Mouse (Mus musculus) lung, adult 2 months (tissue): ENCODE data around the gene Spg11. TPM values are rescaled to one million over a fixed set of nuclear protein-coding genes. Genes with fewer than 3 reads are reported as not detected.

Experiments used
- DNase-seq: peaks from one replicate; pipeline ENCODE4 v3.0.0; 2022
- H3K4me1 ChIP-seq: fragments of 200-500 bp; 2 replicates; pipeline ENCODE4 v1.6.1; 2011; ENCODE audit warnings: low read length; ENCODE audit not compliant: control insufficient read depth, insufficient read depth
- H3K4me3 ChIP-seq: fragments of 200-500 bp; replicated peaks from 2 replicates; pipeline ENCODE3; 2011; ENCODE audit warnings: low read depth, mild to moderate bottlenecking, control low read depth, low read length; ENCODE audit errors: extremely low read depth
- CTCF ChIP-seq: fragments of 200-500 bp; IDR thresholded peaks from 2 replicates; pipeline ENCODE4 v1.5.1; 2011; ENCODE audit warnings: mild to moderate bottlenecking, low read length, control low read depth; ENCODE audit not compliant: insufficient read depth
- POLR2A ChIP-seq: fragments of 200-500 bp; IDR thresholded peaks from 2 replicates; pipeline ENCODE4 v1.6.1; 2011; ENCODE audit warnings: low read depth, mild to moderate bottlenecking, control low read depth, low read length, borderline replicate concordance; ENCODE audit errors: extremely low read depth
- WGBS: fragments of 180-500 bp; shearing (Covaris S2); methylation state at CpG from one replicate; pipeline ENCODE4 v1.1.7; 2018; 5-methylcytosine and 5-hydroxymethylcytosine counted together
- polyA plus RNA-seq: library from polyadenylated mRNA; depleted of rRNA; stranded (reverse); fragments of >200 nt; gene quantifications from 2 replicates; pipeline ENCODE4 v1.2.3, GENCODE M21; 2012; rRNA removed

Gene Spg11
- 7.4 and 9.2 TPM in 2 replicates for polyA plus RNA-seq

GRCm38 (mm10) chr2:122117961-122118958 is at the start of gene Spg11:
Gene Spg11, minus strand, starts transcription at chr2:122118386.
- WGBS: under 1% methylated on average over 47 of the region's 47 CpGs
- peak; percentile 97 for DNase-seq
- TF ChIP-seq POLR2A: peak; percentile 97
- TF ChIP-seq CTCF: no peak
- peaks cover 7% of the 10 kb centered on the region for H3K4me1 ChIP-seq
- peak within 1 kb of the TSS; percentile 91 for H3K4me3 ChIP-seq

GRCm38 (mm10) chr2:122164293-122164692 is 46.1 kb upstream of the Spg11 start:
- Histone ChIP-seq H3K4me1 (no peaks in the 10 kb centered on the region), H3K4me3 (no peak overlapping the region)
- no peak for DNase-seq
- 72% methylated on average over 11 of the region's 11 CpGs for WGBS
- TF ChIP-seq POLR2A (no peak), CTCF (no peak)

GRCm38 (mm10) chr2:122163430-122164195 is 45.4 kb upstream of the Spg11 start:
- 59% methylated on average over 13 of the region's 13 CpGs for WGBS
- TF ChIP-seq CTCF: no peak
- TF ChIP-seq POLR2A: no peak
- peak overlapping the region; percentile 13 for H3K4me3 ChIP-seq
- no peak for DNase-seq
- no peaks in the 10 kb centered on the region; the same call in 1 of the 2 replicates for H3K4me1 ChIP-seq

GRCm38 (mm10) chr2:122162529-122162928 is 44.3 kb upstream of the Spg11 start:
- TF ChIP-seq POLR2A (no peak), CTCF (no peak)
- no peak for DNase-seq
- Histone ChIP-seq H3K4me1 (peaks cover 3% of the 10 kb centered on the region), H3K4me3 (no peak overlapping the region)
- WGBS: 74% methylated on average over 2 of the region's 2 CpGs

- Histone ChIP-seq H3K4me3 (no peak overlapping the region), H3K4me1 (peaks cover 3% of the 10 kb centered on the region)
- no peak for DNase-seq
- 24% methylated on average over 4 of the region's 4 CpGs for WGBS
- TF ChIP-seq CTCF (no peak), POLR2A (no peak)
These were observed 43.4 kb upstream of the Spg11 start for GRCm38 (mm10) chr2:122161542-122161941.

GRCm38 (mm10) chr2:122160680-122161079 is 42.5 kb upstream of the Spg11 start, which contains the start of gene Trim69:
Gene Trim69, plus strand, starts transcription at chr2:122160700.
- 29% methylated on average over 2 of the region's 2 CpGs for WGBS

GRCm38 (mm10) chr2:122159667-122160066 is 41.5 kb upstream of the Spg11 start:
- WGBS: 79% methylated on average over 6 of the region's 6 CpGs

More at GRCm38 (mm10) chr2:122160680-122161079, 42.5 kb upstream of the Spg11 start, which contains the start of gene Trim69:
- no peak for TF ChIP-seq POLR2A
- TF ChIP-seq CTCF: peak; percentile 83
- H3K4me1 ChIP-seq: peaks cover 3% of the 10 kb centered on the region
- H3K4me3 ChIP-seq: no peak within 1 kb of the TSS
- DNase-seq: peak; percentile 82

GRCm38 (mm10) chr2:122158362-122158802 is 40.2 kb upstream of the Spg11 start:
- no peak for TF ChIP-seq POLR2A
- no peak for TF ChIP-seq CTCF

More at GRCm38 (mm10) chr2:122159667-122160066, 41.5 kb upstream of the Spg11 start:
- TF ChIP-seq POLR2A: no peak
- no peak for TF ChIP-seq CTCF
- no peak overlapping the region for H3K4me3 ChIP-seq
- no peak for DNase-seq
- peaks cover 3% of the 10 kb centered on the region for H3K4me1 ChIP-seq

GRCm38 (mm10) chr2:122157561-122157960 is 39.4 kb upstream of the Spg11 start:
- TF ChIP-seq POLR2A (no peak), CTCF (no peak)
- H3K4me3 ChIP-seq: no peak overlapping the region
- peaks cover 3% of the 10 kb centered on the region for H3K4me1 ChIP-seq
- no peak for DNase-seq

More at GRCm38 (mm10) chr2:122158362-122158802, 40.2 kb upstream of the Spg11 start:
- Histone ChIP-seq H3K4me3 (no peak overlapping the region), H3K4me1 (peaks cover 3% of the 10 kb centered on the region)
- WGBS: 31% methylated on average over 6 of the region's 6 CpGs
- no peak for DNase-seq
